In the genomic region with DNA sequence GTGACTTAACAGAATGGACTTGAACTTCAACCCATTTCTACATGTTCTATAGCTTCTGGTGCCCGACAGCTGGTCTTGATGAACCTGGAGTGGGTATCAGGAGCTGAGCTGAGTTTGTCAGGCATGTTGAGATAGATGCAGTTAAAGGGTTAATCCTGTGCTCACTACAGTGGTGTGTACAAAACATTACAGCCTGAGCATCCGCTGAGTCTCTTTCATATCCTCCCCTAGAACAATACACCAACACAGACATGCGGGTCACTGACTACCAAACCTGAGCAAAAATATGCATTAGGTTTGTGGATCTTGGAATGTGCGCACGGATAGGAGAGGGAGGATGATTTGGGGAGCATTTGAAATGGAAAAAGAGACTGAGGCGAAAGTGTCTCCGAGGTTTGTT, we compare ENCODE assay signal across 14 mouse cellular contexts.
A peak's percentile ranks its signal among the peaks of the same experiment; 100 is the strongest.
DNase-seq lines count a peak whose midpoint lies in the region; ATAC-seq lines count a peak whose summit lies in the region.
"Had no signal": no experiment of that assay in that cellular context is flagged by ENCODE, and none has a peak within 500 bp of the region (broad histone marks: within the 10 kb centered on the region; RNA-seq: fewer than 3 reads in every experiment).

No protein-coding gene starts in this region.

- no peaks in the 10 kb centered on the region for H3K27me3 ChIP-seq in midbrain, embryonic 12.5 days
- no peaks in the 10 kb centered on the region for H3K27me3 ChIP-seq in midbrain, embryonic 10.5 days (ENCODE audit: low read depth, poor library complexity, severe bottlenecking)
- H3K27me3 ChIP-seq in forebrain, embryonic 15.5 days, result no peaks in the 10 kb centered on the region
- H3K27me3 ChIP-seq in hindbrain, embryonic 15.5 days, result no peaks in the 10 kb centered on the region
- H3K27me3 ChIP-seq in neural tube, embryonic 14.5 days (ENCODE audit: control insufficient read depth, insufficient read depth, low read length), result no peaks in the 10 kb centered on the region
- H3K27me3 ChIP-seq: embryonic facial prominence, embryonic 12.5 days; heart, embryonic 12.5 days; limb, embryonic 12.5 days had no signal

- ATAC-seq in midbrain, embryonic 12.5 days (ENCODE audit: low FRiP score, low read depth), result peak; percentile 27; the same call in 1 of the 2 replicates
- 0 out of 2 replicates have a peak, but pooled peaks have one; percentile 41 for ATAC-seq in forebrain, embryonic 15.5 days (replicated peaks)
- peak; percentile 54; the same call in 1 of the 2 replicates for ATAC-seq in hindbrain, embryonic 15.5 days (ENCODE audit: low FRiP score, low read depth)
- peak; percentile 65 for ATAC-seq in neural tube, embryonic 14.5 days (ENCODE audit: low read depth)
- ATAC-seq: CD4-positive, CD25-positive, alpha-beta regulatory T cell, adult 4 months had no signal

- H3K4me1 ChIP-seq in midbrain, embryonic 12.5 days, result peaks cover 9% of the 10 kb centered on the region; the same call in 1 of the 2 replicates
- no peaks in the 10 kb centered on the region for H3K4me1 ChIP-seq in midbrain, embryonic 10.5 days
- H3K4me1 ChIP-seq in forebrain, embryonic 15.5 days, result peaks cover 12% of the 10 kb centered on the region
- H3K4me1 ChIP-seq in hindbrain, embryonic 15.5 days (replicated peaks), result peaks cover 10% of the 10 kb centered on the region
- H3K4me1 ChIP-seq in neural tube, embryonic 14.5 days (ENCODE audit: control insufficient read depth, insufficient read depth, low read length), result 0 out of 2 replicates have a peak, but pooled peaks cover 5% of the 10 kb centered on the region
- H3K4me1 ChIP-seq: embryonic facial prominence, embryonic 12.5 days; limb, embryonic 12.5 days had no signal

- no peak overlapping the region for H3K4me2 ChIP-seq in midbrain, embryonic 12.5 days (replicated peaks)
- H3K4me2 ChIP-seq in forebrain, embryonic 15.5 days (replicated peaks), result peak overlapping the region; percentile 21; the same call in 1 of the 2 replicates
- H3K4me2 ChIP-seq in hindbrain, embryonic 15.5 days, result peak overlapping the region; percentile 36
- peak overlapping the region; percentile 23; the same call in 1 of the 2 replicates for H3K4me2 ChIP-seq in neural tube, embryonic 14.5 days (ENCODE audit: low read depth, low read length)
- H3K4me2 ChIP-seq: embryonic facial prominence, embryonic 12.5 days; heart, embryonic 12.5 days; limb, embryonic 12.5 days had no signal

- 78% methylated on average over 7 of the region's 7 CpGs for WGBS in midbrain, embryonic 12.5 days
- WGBS in midbrain, embryonic 10.5 days, result 80% methylated on average over 7 of the region's 7 CpGs
- WGBS in forebrain, embryonic 15.5 days, result 44% methylated on average over 7 of the region's 7 CpGs
- WGBS in hindbrain, embryonic 15.5 days, result 57% methylated on average over 7 of the region's 7 CpGs
- 69% methylated on average over 7 of the region's 7 CpGs for WGBS in neural tube, embryonic 14.5 days

- H3K36me3 ChIP-seq in midbrain, embryonic 12.5 days, result no peaks in the 10 kb centered on the region
- no peaks in the 10 kb centered on the region for H3K36me3 ChIP-seq in midbrain, embryonic 10.5 days
- H3K36me3 ChIP-seq in forebrain, embryonic 15.5 days, result no peaks in the 10 kb centered on the region
- H3K36me3 ChIP-seq in hindbrain, embryonic 15.5 days, result no peaks in the 10 kb centered on the region
- H3K36me3 ChIP-seq in neural tube, embryonic 14.5 days (ENCODE audit: control insufficient read depth, insufficient read depth, low read length), result no peaks in the 10 kb centered on the region
- H3K36me3 ChIP-seq: embryonic facial prominence, embryonic 12.5 days; G1E; heart, embryonic 12.5 days; limb, embryonic 12.5 days had no signal

- H3K9ac ChIP-seq in midbrain, embryonic 12.5 days (replicated peaks), result no peak overlapping the region
- 0 out of 2 replicates have a peak overlapping the region, but pooled peaks have one; percentile 10 for H3K9ac ChIP-seq in forebrain, embryonic 15.5 days (replicated peaks)
- H3K9ac ChIP-seq in hindbrain, embryonic 15.5 days, result no peak overlapping the region
- no peak overlapping the region for H3K9ac ChIP-seq in neural tube, embryonic 14.5 days (replicated peaks; ENCODE audit: low read depth, low read length)
- H3K9ac ChIP-seq: embryonic facial prominence, embryonic 12.5 days; heart, embryonic 12.5 days; limb, embryonic 12.5 days; liver, embryonic 14.5 days had no signal

- H3K9me3 ChIP-seq in midbrain, embryonic 12.5 days, result no peaks in the 10 kb centered on the region
- H3K9me3 ChIP-seq in midbrain, embryonic 10.5 days (replicated peaks), result no peaks in the 10 kb centered on the region
- H3K9me3 ChIP-seq in forebrain, embryonic 15.5 days, result no peaks in the 10 kb centered on the region
- no peaks in the 10 kb centered on the region for H3K9me3 ChIP-seq in hindbrain, embryonic 15.5 days
- no peaks in the 10 kb centered on the region for H3K9me3 ChIP-seq in neural tube, embryonic 14.5 days (ENCODE audit: control insufficient read depth, low read length)
- H3K9me3 ChIP-seq: embryonic facial prominence, embryonic 12.5 days; heart, embryonic 12.5 days; limb, embryonic 12.5 days had no signal

- no peak for DNase-seq in midbrain, embryonic 10.5 days (ENCODE audit: low spot score)
- DNase-seq in B cell, adult 2 months, result no peak
- DNase-seq in heart, adult 11 months, result no peak
- DNase-seq: kidney, adult 18-20 months had no signal

- no peak overlapping the region for H3K27ac ChIP-seq in midbrain, embryonic 12.5 days (replicated peaks)
- no peak overlapping the region for H3K27ac ChIP-seq in midbrain, embryonic 10.5 days (replicated peaks)
- H3K27ac ChIP-seq in forebrain, embryonic 15.5 days (replicated peaks), result peak overlapping the region; percentile 69
- H3K27ac ChIP-seq in hindbrain, embryonic 15.5 days (replicated peaks), result peak overlapping the region; percentile 45
- no peak overlapping the region for H3K27ac ChIP-seq in neural tube, embryonic 14.5 days (ENCODE audit: low read depth, low read length)
- H3K27ac ChIP-seq: embryonic facial prominence, embryonic 12.5 days; limb, embryonic 12.5 days; liver, embryonic 14.5 days had no signal

- no peak overlapping the region for H3K4me3 ChIP-seq in midbrain, embryonic 12.5 days
- no peak overlapping the region for H3K4me3 ChIP-seq in midbrain, embryonic 10.5 days
- H3K4me3 ChIP-seq in forebrain, embryonic 15.5 days, result no peak overlapping the region
- H3K4me3 ChIP-seq in hindbrain, embryonic 15.5 days, result no peak overlapping the region
- H3K4me3 ChIP-seq in neural tube, embryonic 14.5 days (ENCODE audit: low read depth, low read length), result no peak overlapping the region
- H3K4me3 ChIP-seq: embryonic facial prominence, embryonic 12.5 days; heart, embryonic 12.5 days; limb, embryonic 12.5 days had no signal

Comparison
In these comparisons a context has a peak if more than half of its experiments do, and no peak if none do; other contexts are left out.
1. H3K27ac ChIP-seq: peak in forebrain, embryonic 15.5 days (single experiment) and hindbrain, embryonic 15.5 days (single experiment); none in midbrain, embryonic 12.5 days (single experiment), midbrain, embryonic 10.5 days (single experiment) and neural tube, embryonic 14.5 days (single experiment).
2. Peak in every context shown above with its lines, with median percentiles within 50 percentile points of each other: ATAC-seq.